Mouse (Mus musculus): ENCODE measurements around the gene Prpsap1. TPM values are rescaled to one million over a fixed set of nuclear protein-coding genes. Genes with fewer than 3 reads are reported as not detected.

Prpsap1 gene
- total RNA-seq, 2 experiments from 2014 or later = 12.0 to 15.9 TPM

Other genes with a start within 250 kb of the Prpsap1 start
- 13.7 and 18.9 TPM in 2 replicates for gene Srp68, start 220.0 kb downstream of the Prpsap1 start, total RNA-seq (2015; ENCODE audit: low replicate concordance)
- 18.2 and 21.3 TPM in 2 replicates for gene Srp68, start 220.0 kb downstream of the Prpsap1 start, total RNA-seq (2017; ENCODE audit: low replicate concordance)
- not detected in 2 replicates for gene Galr2, start 213.3 kb downstream of the Prpsap1 start, total RNA-seq (2015; ENCODE audit: low replicate concordance)
- gene Galr2, start 213.3 kb downstream of the Prpsap1 start, total RNA-seq (2017; ENCODE audit: low replicate concordance) = not detected in 2 replicates
- gene Exoc7, start 187.0 kb downstream of the Prpsap1 start, total RNA-seq (2015; ENCODE audit: low replicate concordance) = 7.6 and 8.4 TPM in 2 replicates
- 7.4 and 57.7 TPM in 2 replicates for gene Exoc7, start 187.0 kb downstream of the Prpsap1 start, total RNA-seq (2017; ENCODE audit: low replicate concordance)
- gene Foxj1, start 158.8 kb downstream of the Prpsap1 start, total RNA-seq (2015; ENCODE audit: low replicate concordance) = not detected in 2 replicates
- 0.83 TPM in 1 of 2 replicates, not detected in the other for gene Foxj1, start 158.8 kb downstream of the Prpsap1 start, total RNA-seq (2017; ENCODE audit: low replicate concordance)
- 5.8 and 11.7 TPM in 2 replicates for gene Rnf157, start 81.2 kb downstream of the Prpsap1 start, total RNA-seq (2015; ENCODE audit: low replicate concordance)
- gene Rnf157, start 81.2 kb downstream of the Prpsap1 start, total RNA-seq (2017; ENCODE audit: low replicate concordance) = 9.2 and 9.8 TPM in 2 replicates
- gene Ubald2, start 60.1 kb downstream of the Prpsap1 start, total RNA-seq (2015; ENCODE audit: low replicate concordance) = 153 and 187 TPM in 2 replicates
- gene Ubald2, start 60.1 kb downstream of the Prpsap1 start, total RNA-seq (2017; ENCODE audit: low replicate concordance) = 47.2 and 63.3 TPM in 2 replicates
- not detected in 2 replicates for gene Qrich2, start 28.0 kb downstream of the Prpsap1 start, total RNA-seq (2015; ENCODE audit: low replicate concordance)
- gene Qrich2, start 28.0 kb downstream of the Prpsap1 start, total RNA-seq (2017; ENCODE audit: low replicate concordance) = not detected in 2 replicates
- 34.0 and 39.3 TPM in 2 replicates for gene Sphk1, start 36.7 kb upstream of the Prpsap1 start, total RNA-seq (2015; ENCODE audit: low replicate concordance)
- 65.2 and 96.7 TPM in 2 replicates for gene Sphk1, start 36.7 kb upstream of the Prpsap1 start, total RNA-seq (2017; ENCODE audit: low replicate concordance)
- gene Ube2o, start 87.2 kb upstream of the Prpsap1 start, total RNA-seq (2015; ENCODE audit: low replicate concordance) = 95.5 and 136 TPM in 2 replicates
- 126 and 150 TPM in 2 replicates for gene Ube2o, start 87.2 kb upstream of the Prpsap1 start, total RNA-seq (2017; ENCODE audit: low replicate concordance)
- gene Aanat, start 92.2 kb upstream of the Prpsap1 start, total RNA-seq (2015; ENCODE audit: low replicate concordance) = not detected in 2 replicates
- gene Aanat, start 92.2 kb upstream of the Prpsap1 start, total RNA-seq (2017; ENCODE audit: low replicate concordance) = not detected in 2 replicates
- 6.3 and 12.6 TPM in 2 replicates for gene Rhbdf2, start 132.8 kb upstream of the Prpsap1 start, total RNA-seq (2015; ENCODE audit: low replicate concordance)
- 5.9 and 11.5 TPM in 2 replicates for gene Rhbdf2, start 132.8 kb upstream of the Prpsap1 start, total RNA-seq (2017; ENCODE audit: low replicate concordance)
- not detected in 2 replicates for gene Prcd, start 159.3 kb upstream of the Prpsap1 start, total RNA-seq (2015; ENCODE audit: low replicate concordance)
- gene Prcd, start 159.3 kb upstream of the Prpsap1 start, total RNA-seq (2017; ENCODE audit: low replicate concordance) = not detected in 2 replicates
- not detected in 2 replicates for gene Cygb, start 160.1 kb upstream of the Prpsap1 start, total RNA-seq (2015; ENCODE audit: low replicate concordance)
- not detected in 2 replicates for gene Cygb, start 160.1 kb upstream of the Prpsap1 start, total RNA-seq (2017; ENCODE audit: low replicate concordance)